Mouse (Mus musculus) urinary bladder, postnatal 10 days (tissue): ENCODE data around the gene Lin9.
A peak's percentile ranks its signal among the peaks of the same experiment; 100 is the strongest.

Experiments
- DNase-seq: peaks from one replicate; pipeline ENCODE4 v3.0.0; 2022; ENCODE audit warnings: low spot score

The Lin9 gene

GRCm38 (mm10) chr1:180707813-180708212 is 66.9 kb downstream of the Lin9 start:
- no peak for DNase-seq

GRCm38 (mm10) chr1:180708935-180709776 is 68.2 kb downstream of the Lin9 start:
- no peak for DNase-seq

- DNase-seq = no peak
Observed at GRCm38 (mm10) chr1:180718756-180719155, 77.8 kb downstream of the Lin9 start.

GRCm38 (mm10) chr1:180719483-180719882 is 78.5 kb downstream of the Lin9 start:
- DNase-seq = no peak

GRCm38 (mm10) chr1:180719951-180720689 is 79.2 kb downstream of the Lin9 start:
- peak; percentile 47 for DNase-seq

- no peak for DNase-seq
Observed at GRCm38 (mm10) chr1:180722608-180723007, 81.7 kb downstream of the Lin9 start.

- DNase-seq = no peak
Observed at GRCm38 (mm10) chr1:180723701-180724238, 82.8 kb downstream of the Lin9 start.

- DNase-seq = peak; percentile 63
Observed at GRCm38 (mm10) chr1:180725704-180726179, 84.8 kb downstream of the Lin9 start, which contains the start of gene Acbd3. TSS of gene Acbd3 (plus strand) at chr1:180726043.

- DNase-seq = no peak
Observed at GRCm38 (mm10) chr1:180726183-180726582, 85.2 kb downstream of the Lin9 start.

- no peak for DNase-seq
Observed at GRCm38 (mm10) chr1:180729231-180729630, 88.3 kb downstream of the Lin9 start.
